Mouse (Mus musculus): ENCODE data around the gene Gm21117. TPM values are rescaled to one million over a fixed set of nuclear protein-coding genes. Genes with fewer than 3 reads are reported as not detected.
"Not testable (repeated sequence)": the region's sequence is repeated elsewhere in the genome, so short reads cannot be mapped to it uniquely, and the experiment has no call there.

Gm21117 gene
- not detected in 2 replicates for polyA plus RNA-seq (2015; fragmentation: Nextera tagmentation; extraction: Ambion mirVana)

GRCm38 (mm10) chrY:51124920-51125319, at the start of gene Gm21117:
TSS of gene Gm21117 (plus strand) at chrY:51125220.
- not testable (repeated sequence) for H3K4me3 ChIP-seq; H3K4me1 ChIP-seq (replicated peaks); H3K9me3 ChIP-seq; H3K27ac ChIP-seq; H3K4me2 ChIP-seq; H3K9ac ChIP-seq; H3K27me3 ChIP-seq; ATAC-seq (ENCODE audit: low FRiP score); H3K36me3 ChIP-seq
- no CpG with 5 or more reads among the region's 6 CpGs for WGBS
